Mouse (Mus musculus): ENCODE results near the gene Tspan15.

GRCm38 (mm10) chr10:62279066-62279465 is 48.0 kb upstream of the Tspan15 start:
- TF ChIP-seq POLR2A (IDR thresholded peaks at IDR 0.05; ENCODE audit: borderline replicate concordance, extremely low read depth, low read depth, low read length) = no peak
- no peak for TF ChIP-seq CTCF (IDR thresholded peaks at IDR 0.05; ENCODE audit: insufficient read depth, low read length)

Measured in lung, adult 2 months (tissue).